Mouse (Mus musculus): Measurements from ENCODE around the gene Slc38a11. TPM values are rescaled to one million over a fixed set of nuclear protein-coding genes. Genes with fewer than 3 reads are reported as not detected.

Slc38a11 gene
- polyA plus RNA-seq, 1 experiment from 2014 or later: 1.5 TPM

DNA sequence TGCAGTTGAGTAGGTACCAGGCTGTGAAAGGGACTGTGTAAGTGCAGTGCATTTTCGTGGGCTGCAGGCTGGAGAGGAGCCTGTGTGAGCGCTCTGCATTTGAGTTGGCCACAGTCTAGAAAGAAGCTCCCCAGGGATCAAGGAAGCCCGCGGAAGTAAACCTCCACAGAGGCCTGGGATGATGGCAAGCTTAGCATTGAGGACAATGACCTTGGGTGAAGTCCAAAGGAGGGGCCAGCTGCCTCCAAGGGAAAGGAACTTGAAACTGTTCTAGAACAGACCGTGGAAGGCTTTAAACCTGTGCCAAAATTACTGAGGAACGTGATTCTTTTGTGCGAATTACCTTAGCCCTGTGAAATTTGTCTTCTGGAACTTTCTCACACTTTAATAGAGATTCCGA lies 69.7 kb downstream of the Slc38a11 start:
- ATAC-seq (ENCODE audit: low FRiP score) (no peak), DNase-seq (ENCODE audit: low spot score) (no peak)
- no peak overlapping the region for H3K4me3 ChIP-seq (replicated peaks; ENCODE audit: low read length)
- 76% methylated on average over 8 of the region's 8 CpGs for WGBS
- no peaks in the 10 kb centered on the region for H3K36me3 ChIP-seq (replicated peaks; ENCODE audit: control insufficient read depth, insufficient read depth)
- H3K4me1 ChIP-seq (replicated peaks; ENCODE audit: control insufficient read depth, insufficient read depth, low read length): no peaks in the 10 kb centered on the region
- H3K27me3 ChIP-seq (ENCODE audit: control insufficient read depth, insufficient read depth, low read length): no peaks in the 10 kb centered on the region
- H3K9me3 ChIP-seq (ENCODE audit: control insufficient read depth, low read length): no peaks in the 10 kb centered on the region
- H3K27ac ChIP-seq: no peak overlapping the region
- H3K4me2 ChIP-seq (replicated peaks): no peak overlapping the region
- H3K9ac ChIP-seq: no peak overlapping the region

DNA sequence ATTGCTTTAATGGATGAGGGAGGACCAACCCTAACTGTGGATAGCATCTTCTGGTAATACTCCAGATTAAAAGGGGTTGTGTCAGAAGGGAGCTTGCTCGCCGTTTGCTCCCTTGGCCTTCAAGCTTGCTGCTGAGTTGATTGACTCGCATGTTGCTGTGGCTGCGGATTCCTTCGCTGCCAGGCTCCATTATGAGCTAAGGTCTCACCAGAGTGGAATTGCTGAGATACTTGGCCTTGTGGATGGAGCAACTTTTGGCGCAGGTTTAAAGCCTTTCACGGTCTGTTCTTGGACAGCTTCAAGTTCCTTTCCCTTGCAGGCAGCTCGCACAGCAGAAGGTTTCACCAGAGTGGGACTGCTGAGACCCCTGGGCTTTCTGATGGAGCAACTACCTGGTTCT lies 70.4 kb downstream of the Slc38a11 start:
- H3K4me2 ChIP-seq (replicated peaks): no peak overlapping the region
- H3K9ac ChIP-seq: no peak overlapping the region
- DNase-seq (ENCODE audit: low spot score) (no peak), ATAC-seq (ENCODE audit: low FRiP score) (no peak)
- H3K27ac ChIP-seq: no peak overlapping the region
- no peaks in the 10 kb centered on the region for H3K9me3 ChIP-seq (ENCODE audit: control insufficient read depth, low read length)
- H3K4me1 ChIP-seq (replicated peaks; ENCODE audit: control insufficient read depth, insufficient read depth, low read length): no peaks in the 10 kb centered on the region
- H3K36me3 ChIP-seq (replicated peaks; ENCODE audit: control insufficient read depth, insufficient read depth): no peaks in the 10 kb centered on the region
- H3K27me3 ChIP-seq (ENCODE audit: control insufficient read depth, insufficient read depth, low read length): no peaks in the 10 kb centered on the region
- WGBS: 94% methylated on average over 8 of the region's 8 CpGs
- no peak overlapping the region for H3K4me3 ChIP-seq (replicated peaks; ENCODE audit: low read length)

DNA sequence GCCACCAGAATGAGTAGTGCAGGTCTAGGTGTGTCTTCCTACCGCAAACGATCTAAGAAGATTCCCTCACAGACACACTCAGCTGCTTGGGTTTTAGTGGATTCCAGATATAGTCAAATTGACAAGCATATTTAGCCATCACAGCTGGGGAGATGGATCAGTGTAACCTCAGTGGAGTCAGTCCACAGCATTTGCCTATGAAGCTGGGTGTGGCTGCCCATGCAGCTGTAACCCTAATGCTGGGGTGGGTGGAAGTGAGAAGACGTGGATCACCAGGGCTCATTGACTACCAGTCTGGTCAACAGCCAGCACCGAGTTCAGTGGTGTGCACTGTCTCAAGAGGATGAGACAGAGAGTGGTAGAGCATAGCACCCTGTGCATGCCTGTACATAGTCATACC lies 74.1 kb downstream of the Slc38a11 start:
- Histone ChIP-seq H3K4me2 (replicated peaks) (no peak overlapping the region), H3K9ac (no peak overlapping the region), H3K4me3 (replicated peaks; ENCODE audit: low read length) (no peak overlapping the region), H3K4me1 (replicated peaks; ENCODE audit: control insufficient read depth, insufficient read depth, low read length) (no peaks in the 10 kb centered on the region), H3K9me3 (ENCODE audit: control insufficient read depth, low read length) (no peaks in the 10 kb centered on the region), H3K27ac (no peak overlapping the region), H3K27me3 (ENCODE audit: control insufficient read depth, insufficient read depth, low read length) (no peaks in the 10 kb centered on the region), H3K36me3 (replicated peaks; ENCODE audit: control insufficient read depth, insufficient read depth) (no peaks in the 10 kb centered on the region)
- WGBS: 92% methylated on average over 4 of the region's 4 CpGs
- DNase-seq (ENCODE audit: low spot score) (no peak), ATAC-seq (ENCODE audit: low FRiP score) (no peak)

DNA sequence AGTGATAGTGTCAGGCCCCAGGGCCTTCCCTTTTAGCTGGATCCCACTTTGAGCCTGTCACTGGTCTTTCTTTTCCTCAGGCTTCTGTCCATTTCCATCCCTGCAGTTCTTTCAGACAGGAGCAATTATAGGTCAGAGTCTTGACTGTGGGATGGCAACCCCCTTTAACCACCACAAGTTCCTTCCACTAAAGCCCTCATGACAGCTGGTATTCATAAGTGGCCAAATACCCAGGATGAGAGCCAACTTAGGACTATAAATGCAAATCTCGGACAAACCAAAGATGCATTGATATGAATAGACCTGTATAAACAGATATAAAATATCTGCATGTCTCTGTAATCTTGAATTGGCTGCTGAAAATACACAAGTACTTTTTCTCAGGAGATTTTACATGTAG lies 75.1 kb downstream of the Slc38a11 start:
- H3K27ac ChIP-seq: no peak overlapping the region
- WGBS: 78% methylated on average over 1 of the region's 1 CpGs
- H3K9me3 ChIP-seq (ENCODE audit: control insufficient read depth, low read length): no peaks in the 10 kb centered on the region
- no peak for DNase-seq (ENCODE audit: low spot score)
- H3K9ac ChIP-seq: no peak overlapping the region
- no peak overlapping the region for H3K4me3 ChIP-seq (replicated peaks; ENCODE audit: low read length)
- H3K4me2 ChIP-seq (replicated peaks): no peak overlapping the region
- no peak for ATAC-seq (ENCODE audit: low FRiP score)
- no peaks in the 10 kb centered on the region for H3K36me3 ChIP-seq (replicated peaks; ENCODE audit: control insufficient read depth, insufficient read depth)
- H3K27me3 ChIP-seq (ENCODE audit: control insufficient read depth, insufficient read depth, low read length): no peaks in the 10 kb centered on the region
- no peaks in the 10 kb centered on the region for H3K4me1 ChIP-seq (replicated peaks; ENCODE audit: control insufficient read depth, insufficient read depth, low read length)

DNA sequence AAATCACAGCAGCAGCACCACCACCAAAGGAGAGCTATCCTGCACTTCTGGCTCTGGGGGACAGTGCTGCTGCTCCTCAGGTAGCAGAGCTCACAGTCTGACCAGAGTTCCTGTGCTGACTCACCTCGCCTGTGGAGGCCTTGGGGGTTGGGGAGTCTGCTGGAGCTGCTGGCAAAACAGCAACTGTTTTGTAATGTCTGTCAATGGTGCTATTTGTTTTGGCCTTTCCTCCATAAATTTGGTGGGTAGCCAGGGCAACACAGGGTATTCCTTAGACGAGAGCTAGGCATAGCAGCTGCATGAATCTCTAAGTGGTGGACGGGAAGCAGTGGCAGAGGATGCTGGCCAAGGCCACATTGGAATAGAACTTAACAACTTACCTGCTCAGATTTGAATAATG lies 78.5 kb downstream of the Slc38a11 start:
- no peak overlapping the region for H3K4me2 ChIP-seq (replicated peaks)
- H3K36me3 ChIP-seq (replicated peaks; ENCODE audit: control insufficient read depth, insufficient read depth): no peaks in the 10 kb centered on the region
- ATAC-seq (ENCODE audit: low FRiP score): peak; percentile 55; the same call in 1 of the 2 replicates
- no peak overlapping the region for H3K9ac ChIP-seq
- H3K9me3 ChIP-seq (ENCODE audit: control insufficient read depth, low read length): no peaks in the 10 kb centered on the region
- no peaks in the 10 kb centered on the region for H3K27me3 ChIP-seq (ENCODE audit: control insufficient read depth, insufficient read depth, low read length)
- 42% methylated on average over 3 of the region's 3 CpGs for WGBS
- no peak overlapping the region for H3K27ac ChIP-seq
- H3K4me1 ChIP-seq (replicated peaks; ENCODE audit: control insufficient read depth, insufficient read depth, low read length): no peaks in the 10 kb centered on the region
- no peak for DNase-seq (ENCODE audit: low spot score)
- no peak overlapping the region for H3K4me3 ChIP-seq (replicated peaks; ENCODE audit: low read length)

DNA sequence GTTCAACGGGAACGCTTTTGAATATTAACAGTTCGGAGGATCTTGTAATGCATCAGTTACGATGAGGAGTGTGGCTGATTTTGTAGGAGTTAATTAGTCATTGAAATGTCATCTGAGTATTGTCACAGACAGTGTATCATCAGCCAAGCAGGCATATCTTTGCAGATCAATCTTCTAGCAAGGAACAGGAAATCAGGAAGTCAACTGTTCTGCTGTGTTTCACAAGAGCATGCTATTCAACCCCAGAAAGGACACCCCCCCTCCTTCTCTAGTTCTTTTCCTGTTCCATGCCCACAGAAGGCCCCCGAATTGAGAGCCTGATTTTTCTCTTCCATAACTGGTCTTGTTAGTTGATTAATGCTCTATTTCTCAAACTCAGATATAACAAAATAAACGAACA lies 80.9 kb downstream of the Slc38a11 start:
- Histone ChIP-seq H3K9me3 (ENCODE audit: control insufficient read depth, low read length) (no peaks in the 10 kb centered on the region), H3K36me3 (replicated peaks; ENCODE audit: control insufficient read depth, insufficient read depth) (no peaks in the 10 kb centered on the region), H3K4me2 (replicated peaks) (no peak overlapping the region), H3K4me1 (replicated peaks; ENCODE audit: control insufficient read depth, insufficient read depth, low read length) (no peaks in the 10 kb centered on the region), H3K27ac (no peak overlapping the region), H3K27me3 (ENCODE audit: control insufficient read depth, insufficient read depth, low read length) (no peaks in the 10 kb centered on the region), H3K9ac (no peak overlapping the region), H3K4me3 (replicated peaks; ENCODE audit: low read length) (no peak overlapping the region)
- DNase-seq (ENCODE audit: low spot score) (no peak), ATAC-seq (ENCODE audit: low FRiP score) (no peak)
- WGBS: 86% methylated on average over 6 of the region's 6 CpGs

DNA sequence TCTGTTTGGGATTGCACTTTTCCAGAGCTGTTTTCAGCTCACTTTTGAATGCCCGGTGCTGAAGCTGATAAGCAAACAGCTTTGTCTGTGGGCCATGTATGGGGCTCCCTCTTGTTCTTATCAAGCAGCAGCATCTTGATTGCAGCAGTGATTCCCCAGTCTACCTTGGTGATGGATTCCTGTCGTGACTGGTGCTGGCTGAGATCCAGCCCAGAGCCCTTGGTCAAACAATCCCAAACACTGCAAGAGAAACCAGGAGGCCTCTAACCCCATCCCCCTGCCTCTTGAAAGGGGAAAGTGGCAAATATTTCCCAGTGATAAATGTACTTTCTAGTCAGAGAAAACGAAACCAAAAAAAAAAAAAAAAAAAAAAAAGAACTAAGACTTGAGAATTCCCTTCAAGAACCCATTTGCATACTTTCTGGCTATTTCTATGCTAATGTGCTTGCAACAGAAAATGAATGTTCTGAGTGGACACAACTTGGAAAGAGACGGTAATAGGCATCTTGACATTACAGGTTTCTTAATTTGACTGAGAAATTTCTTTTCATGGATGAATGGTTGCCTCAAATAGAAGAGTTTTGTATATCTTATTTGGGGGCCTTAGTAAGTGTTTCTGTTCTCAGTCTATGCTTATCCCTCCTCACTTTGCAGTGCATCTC lies 84.7 kb downstream of the Slc38a11 start:
- no peaks in the 10 kb centered on the region for H3K4me1 ChIP-seq (replicated peaks; ENCODE audit: control insufficient read depth, insufficient read depth, low read length)
- DNase-seq (ENCODE audit: low spot score) (no peak), ATAC-seq (ENCODE audit: low FRiP score) (no peak)
- H3K36me3 ChIP-seq (replicated peaks; ENCODE audit: control insufficient read depth, insufficient read depth): no peaks in the 10 kb centered on the region
- no peak overlapping the region for H3K4me2 ChIP-seq (replicated peaks)
- WGBS: 32% methylated on average over 4 of the region's 4 CpGs
- H3K9ac ChIP-seq: no peak overlapping the region
- no peaks in the 10 kb centered on the region for H3K9me3 ChIP-seq (ENCODE audit: control insufficient read depth, low read length)
- H3K4me3 ChIP-seq (replicated peaks; ENCODE audit: low read length): no peak overlapping the region
- H3K27ac ChIP-seq: no peak overlapping the region
- H3K27me3 ChIP-seq (ENCODE audit: control insufficient read depth, insufficient read depth, low read length): no peaks in the 10 kb centered on the region

DNA sequence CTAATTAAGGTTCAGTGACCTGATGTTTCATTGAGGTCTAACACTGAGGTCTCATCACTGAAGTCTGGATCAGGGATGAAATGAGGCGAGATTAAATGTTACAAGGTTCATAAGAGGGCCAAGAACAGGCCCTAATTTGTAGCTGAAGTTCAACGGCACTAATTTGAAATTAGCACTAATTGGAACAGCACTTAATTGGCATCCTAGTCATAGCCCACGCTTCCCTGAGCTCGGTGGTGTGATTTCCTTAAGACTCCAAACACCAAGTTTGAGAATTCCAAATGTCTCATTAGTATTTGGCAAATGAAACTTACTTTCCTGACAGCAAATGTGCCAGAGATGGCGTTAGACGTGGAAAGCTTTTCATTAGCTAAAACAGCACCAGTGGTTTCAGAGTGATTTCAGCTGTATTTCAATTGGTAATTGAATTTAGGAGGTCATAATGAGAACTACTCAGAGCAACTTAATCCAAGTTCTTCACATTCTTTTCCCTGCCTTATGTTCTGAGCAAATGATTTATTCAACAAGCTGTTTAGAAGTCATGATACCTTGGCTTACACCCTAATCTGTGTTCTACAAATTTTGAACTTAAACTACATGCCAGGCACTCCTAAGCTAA lies 88.3 kb downstream of the Slc38a11 start:
- DNase-seq (ENCODE audit: low spot score) (no peak), ATAC-seq (ENCODE audit: low FRiP score) (no peak)
- Histone ChIP-seq H3K27ac (no peak overlapping the region), H3K4me1 (replicated peaks; ENCODE audit: control insufficient read depth, insufficient read depth, low read length) (no peaks in the 10 kb centered on the region), H3K9ac (no peak overlapping the region), H3K4me2 (replicated peaks) (no peak overlapping the region), H3K27me3 (ENCODE audit: control insufficient read depth, insufficient read depth, low read length) (no peaks in the 10 kb centered on the region), H3K4me3 (replicated peaks; ENCODE audit: low read length) (no peak overlapping the region), H3K36me3 (replicated peaks; ENCODE audit: control insufficient read depth, insufficient read depth) (no peaks in the 10 kb centered on the region), H3K9me3 (ENCODE audit: control insufficient read depth, low read length) (no peaks in the 10 kb centered on the region)
- 80% methylated on average over 6 of the region's 6 CpGs for WGBS

DNA sequence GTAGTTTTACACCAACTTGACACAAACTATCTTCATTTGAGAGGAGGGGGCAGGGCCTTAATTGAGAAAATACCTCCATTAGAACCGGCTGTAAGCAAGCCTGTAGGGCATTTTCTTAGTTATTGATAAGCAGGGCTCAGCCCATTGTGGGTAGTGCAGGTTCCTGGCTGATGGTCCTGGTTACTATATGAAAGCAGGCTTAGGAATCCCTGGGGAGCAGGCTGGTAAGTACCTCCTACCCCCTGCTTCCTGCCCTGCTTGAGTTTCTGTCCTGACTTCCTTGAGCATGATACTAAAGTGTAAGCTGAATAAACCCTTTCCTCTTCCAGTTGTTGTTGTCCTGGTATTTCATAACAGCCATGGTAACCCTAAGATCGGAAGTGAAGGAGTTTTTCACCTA lies 89.9 kb downstream of the Slc38a11 start:
- Histone ChIP-seq H3K4me1 (replicated peaks; ENCODE audit: control insufficient read depth, insufficient read depth, low read length) (no peaks in the 10 kb centered on the region), H3K9ac (no peak overlapping the region), H3K36me3 (replicated peaks; ENCODE audit: control insufficient read depth, insufficient read depth) (no peaks in the 10 kb centered on the region), H3K9me3 (ENCODE audit: control insufficient read depth, low read length) (no peaks in the 10 kb centered on the region), H3K27ac (no peak overlapping the region), H3K4me3 (replicated peaks; ENCODE audit: low read length) (no peak overlapping the region), H3K27me3 (ENCODE audit: control insufficient read depth, insufficient read depth, low read length) (no peaks in the 10 kb centered on the region), H3K4me2 (replicated peaks) (no peak overlapping the region)
- WGBS: 51% methylated on average over 2 of the region's 2 CpGs
- DNase-seq (ENCODE audit: low spot score) (no peak), ATAC-seq (ENCODE audit: low FRiP score) (no peak)

DNA sequence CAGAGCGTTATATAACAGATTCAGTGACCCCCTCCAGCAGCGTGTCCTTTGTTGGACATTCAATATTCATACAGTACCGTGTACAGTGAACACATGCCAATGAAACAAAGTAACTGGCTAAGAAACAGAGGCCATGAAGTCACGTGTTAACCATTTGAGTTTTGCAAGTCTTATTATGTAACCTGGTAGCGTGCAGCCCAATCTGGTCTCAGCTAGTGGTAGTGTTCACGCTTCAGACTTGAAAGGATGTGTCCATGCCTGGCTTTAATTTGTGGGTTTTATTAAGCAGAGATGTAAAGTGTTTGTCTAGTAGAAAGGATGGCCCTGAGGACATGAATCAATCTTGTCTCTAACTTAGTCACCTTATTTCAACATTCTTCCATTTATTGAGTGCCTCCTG lies 95.1 kb downstream of the Slc38a11 start:
- 93% methylated on average over 6 of the region's 6 CpGs for WGBS
- Histone ChIP-seq H3K9me3 (ENCODE audit: control insufficient read depth, low read length) (no peaks in the 10 kb centered on the region), H3K4me2 (replicated peaks) (no peak overlapping the region), H3K27ac (no peak overlapping the region), H3K4me3 (replicated peaks; ENCODE audit: low read length) (no peak overlapping the region), H3K36me3 (replicated peaks; ENCODE audit: control insufficient read depth, insufficient read depth) (no peaks in the 10 kb centered on the region), H3K9ac (no peak overlapping the region), H3K27me3 (ENCODE audit: control insufficient read depth, insufficient read depth, low read length) (no peaks in the 10 kb centered on the region), H3K4me1 (replicated peaks; ENCODE audit: control insufficient read depth, insufficient read depth, low read length) (no peaks in the 10 kb centered on the region)
- no peak for ATAC-seq (ENCODE audit: low FRiP score)
- no peak for DNase-seq (ENCODE audit: low spot score)

Measured in hindbrain, embryonic 14.5 days (tissue).